Mouse (Mus musculus) left cerebral cortex, adult 11 months (tissue): ENCODE measurements around the gene Mdh1.
A peak's percentile ranks its signal among the peaks of the same experiment; 100 is the strongest.
"Not testable (repeated sequence)": the region's sequence is repeated elsewhere in the genome, so short reads cannot be mapped to it uniquely, and the experiment has no call there.

Experiments
- DNase-seq: peaks from one replicate; pipeline ENCODE4 v3.0.0; 2022; ENCODE audit warnings: low spot score

Gene Mdh1

DNA sequence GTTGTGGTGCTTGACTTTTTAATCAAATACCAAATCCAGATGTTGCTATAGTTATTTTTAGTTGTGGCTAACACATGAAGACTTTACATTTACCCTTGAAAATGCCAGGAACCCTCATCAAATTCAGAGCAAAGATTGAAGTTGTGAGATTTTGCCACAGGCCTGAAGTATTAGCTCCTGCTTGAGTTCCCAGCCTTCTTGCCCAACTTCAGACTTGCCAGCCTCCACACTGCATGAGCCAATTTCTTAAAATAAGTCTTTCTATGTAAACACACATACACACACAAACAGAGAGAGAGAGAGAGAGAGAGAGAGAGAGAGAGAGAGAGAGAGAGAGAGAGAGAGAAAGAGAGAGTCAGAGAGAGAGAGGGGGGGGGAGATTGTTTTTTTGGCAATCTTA lies 26.2 kb downstream of the Mdh1 start:
- DNase-seq = no peak

DNA sequence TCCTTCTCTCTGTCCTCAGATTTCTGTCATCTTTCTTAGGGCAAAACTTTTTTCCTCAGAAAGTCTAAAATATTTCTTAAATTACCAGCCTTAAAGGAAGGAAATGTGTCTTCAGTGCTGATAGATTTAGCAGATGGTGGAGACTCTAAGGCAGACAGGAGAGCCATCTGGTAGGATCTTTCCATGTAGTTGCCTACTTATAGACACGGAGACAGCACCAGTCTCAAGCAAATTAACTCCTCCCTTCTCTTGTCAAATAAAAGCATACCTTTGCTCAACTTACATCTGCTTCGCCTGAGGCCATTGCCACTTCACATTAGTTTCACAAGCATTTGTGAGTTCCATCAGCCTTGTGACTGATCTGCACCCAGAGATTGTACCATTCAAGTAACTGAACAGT lies 27.1 kb downstream of the Mdh1 start:
- DNase-seq = peak; percentile 34

DNA sequence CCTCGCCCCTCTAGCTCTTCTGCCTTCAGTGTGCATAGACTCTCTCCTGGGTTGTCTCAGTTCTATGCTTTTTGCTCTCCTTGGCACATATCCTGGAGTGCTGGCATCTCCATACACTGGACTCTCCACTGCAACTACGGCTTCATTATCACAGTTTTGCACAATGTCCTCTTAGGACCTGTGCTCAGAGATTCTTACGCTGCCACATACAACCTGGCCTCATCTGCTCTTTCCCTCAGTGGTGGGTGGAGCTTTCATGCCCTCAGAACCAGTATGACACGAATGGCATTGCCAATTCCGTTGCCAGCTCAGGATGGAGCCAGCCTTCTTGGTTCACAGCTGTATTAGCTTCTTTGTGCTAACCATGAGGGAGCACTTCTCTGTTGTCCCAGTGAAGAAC lies 29.4 kb downstream of the Mdh1 start:
- DNase-seq = no peak

DNA sequence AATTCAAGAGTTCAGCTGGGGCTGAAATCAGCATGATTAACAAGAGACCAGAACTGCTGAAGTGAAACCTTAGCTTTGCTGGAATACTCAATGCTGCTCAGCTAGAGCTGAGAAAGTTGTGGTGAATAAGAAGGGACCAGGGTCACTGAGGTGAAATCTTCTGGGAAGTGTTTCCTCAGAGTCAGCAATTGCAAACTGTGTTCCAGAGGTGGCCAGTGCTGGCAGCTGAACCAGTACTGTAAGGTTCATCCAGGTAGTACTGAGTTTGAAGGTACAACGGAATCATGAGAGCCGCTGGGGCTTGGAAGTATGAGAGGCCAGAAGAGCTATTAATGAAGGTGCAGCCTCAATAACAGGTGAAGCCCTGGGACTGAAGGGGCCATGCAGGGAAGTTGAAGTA lies 31.5 kb downstream of the Mdh1 start:
- no peak for DNase-seq

DNA sequence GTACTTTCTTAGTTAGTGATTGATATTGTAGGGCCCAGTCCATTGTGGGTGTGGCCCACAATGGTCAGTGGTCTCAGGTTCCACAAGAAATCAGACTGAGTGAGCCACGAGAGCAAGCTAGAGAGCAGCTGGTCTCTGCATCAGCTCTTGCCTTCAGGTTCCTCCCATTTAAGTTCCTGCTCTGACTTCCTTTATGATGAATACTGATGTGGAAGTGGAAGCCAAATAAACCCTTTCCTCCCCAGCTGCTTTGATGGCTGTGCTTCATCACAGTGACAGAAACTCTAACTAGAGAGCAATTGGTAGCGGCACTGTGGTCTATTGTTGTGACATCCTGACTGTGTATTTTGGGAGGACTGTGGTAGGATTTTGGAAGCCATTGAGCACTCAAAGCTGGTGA lies 32.1 kb downstream of the Mdh1 start:
- DNase-seq = no peak

DNA sequence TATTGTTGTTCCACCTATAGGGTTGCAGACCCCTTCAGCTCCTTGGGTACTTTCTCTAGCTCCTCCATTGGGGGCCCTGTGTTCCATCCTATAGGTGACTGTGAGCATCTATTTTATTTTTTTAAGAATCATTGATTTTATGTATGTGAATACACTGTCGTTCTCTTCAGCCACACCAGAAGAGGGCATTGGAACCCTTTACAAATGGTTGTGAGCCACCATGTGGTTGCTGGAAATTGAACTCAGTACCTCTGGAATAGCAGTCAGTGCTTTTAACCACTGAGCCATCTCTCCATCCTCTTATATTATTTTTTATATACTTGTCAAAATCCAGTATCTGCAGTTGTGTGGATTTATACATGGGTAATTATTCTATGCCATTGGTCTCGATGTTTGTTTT lies 41.3 kb downstream of the Mdh1 start:
- DNase-seq = not testable (repeated sequence)

DNA sequence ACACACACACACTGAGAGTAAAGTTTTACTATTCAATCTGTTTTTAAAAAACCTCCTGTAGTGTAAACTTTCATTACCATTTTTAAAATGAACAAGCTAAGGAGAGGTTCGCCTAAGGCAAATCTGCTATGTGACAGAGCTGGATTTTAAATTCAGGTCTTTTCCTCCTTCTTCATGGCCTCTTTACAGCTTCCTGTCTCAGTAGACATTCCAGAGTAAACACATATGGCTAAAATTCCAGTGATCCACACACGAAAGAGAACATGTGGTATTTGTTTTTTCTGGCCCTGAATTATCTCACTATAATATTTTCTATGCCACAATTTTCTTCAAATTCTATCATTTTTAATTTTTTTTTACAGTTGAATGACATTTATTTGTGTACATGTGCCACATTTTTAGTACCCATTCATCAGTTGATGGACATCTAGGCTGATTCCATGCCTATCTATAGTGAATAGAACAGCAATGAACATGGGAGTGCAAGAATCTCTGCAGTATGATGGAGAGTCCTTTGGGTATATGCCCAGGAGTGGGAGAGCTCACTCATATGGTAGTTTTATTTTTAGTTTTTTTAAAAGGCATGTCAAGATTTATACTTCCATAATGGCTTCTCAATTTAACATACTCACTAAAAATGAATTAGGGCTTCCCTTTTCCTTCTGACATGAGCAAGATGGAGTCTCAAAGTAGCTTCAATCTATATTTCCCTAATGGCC lies 43.3 kb downstream of the Mdh1 start:
- DNase-seq = no peak

DNA sequence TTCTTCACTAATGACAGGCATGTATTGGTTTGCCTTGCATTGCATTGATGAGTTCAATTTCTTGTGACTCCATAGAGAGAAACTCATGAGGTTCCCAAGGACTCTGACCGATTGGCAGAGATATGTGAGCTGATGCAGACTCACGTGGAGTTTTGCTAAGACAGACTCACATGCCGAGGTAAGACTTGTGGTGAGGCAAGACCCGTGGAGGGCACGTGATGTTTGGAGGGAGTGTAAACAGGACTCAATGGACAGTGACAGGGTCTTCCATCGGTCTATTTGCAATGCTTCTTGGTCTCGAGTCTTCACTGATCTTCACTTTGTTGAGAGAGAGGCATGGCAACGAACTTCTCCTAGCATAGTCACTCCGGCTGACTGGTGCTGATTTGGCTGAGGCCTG lies 54.4 kb downstream of the Mdh1 start:
- no peak for DNase-seq

DNA sequence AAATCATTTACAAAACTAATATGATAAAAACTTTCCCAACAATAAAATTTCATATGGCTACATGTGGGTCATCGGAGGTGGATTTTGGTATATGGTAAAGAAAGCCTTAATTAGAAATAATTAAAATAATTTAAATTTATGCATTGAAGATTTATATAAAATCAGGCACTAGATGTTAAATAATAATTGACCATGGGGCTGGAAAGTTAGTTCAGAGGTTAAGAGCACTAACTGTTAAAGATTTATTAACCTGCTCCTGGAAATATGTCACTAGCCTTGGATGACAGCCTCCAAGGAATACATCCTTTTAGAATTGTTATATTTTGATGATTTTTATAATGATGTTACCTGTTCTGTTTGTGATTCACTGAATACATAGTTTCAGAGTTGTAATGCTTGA lies 55.8 kb downstream of the Mdh1 start:
- DNase-seq = not testable (repeated sequence)

DNA sequence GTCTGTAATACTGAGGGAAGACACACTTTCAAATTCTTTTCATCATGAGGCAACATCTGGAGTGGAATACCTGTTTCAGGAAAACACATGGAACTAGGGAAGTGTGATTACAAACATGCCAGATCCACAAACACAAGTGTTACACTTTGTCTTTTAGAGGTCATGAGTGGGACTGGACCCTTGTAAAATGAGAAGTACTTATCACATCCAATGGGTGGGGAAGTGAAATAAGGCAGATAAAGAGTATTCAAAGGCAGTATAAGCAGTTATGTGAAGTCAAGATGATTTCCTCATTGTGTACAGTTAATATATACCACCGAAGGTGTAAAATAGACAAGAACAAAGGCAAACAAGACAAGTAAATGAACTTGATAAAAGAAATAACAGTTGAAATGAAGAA lies 61.6 kb downstream of the Mdh1 start:
- DNase-seq = not testable (repeated sequence)

DNA sequence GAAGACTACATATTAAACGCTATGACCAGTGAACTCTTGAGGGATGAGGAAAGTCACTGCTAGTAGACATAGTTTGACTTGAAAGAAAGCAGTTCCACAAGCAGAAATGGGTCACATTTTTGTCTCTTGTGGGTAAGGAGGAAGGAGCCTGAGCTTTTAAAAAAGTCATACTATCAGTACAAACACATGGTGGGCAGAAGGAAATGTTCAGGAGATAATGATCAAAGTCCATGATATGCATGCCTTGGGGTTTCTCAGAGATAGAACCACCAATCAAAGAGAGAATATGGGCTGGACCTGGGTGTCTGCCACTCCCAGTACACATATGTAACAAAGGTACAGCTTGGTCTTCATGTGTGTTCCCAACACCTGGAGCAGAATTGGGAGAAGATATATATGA lies 63.5 kb downstream of the Mdh1 start:
- DNase-seq = not testable (repeated sequence)

DNA sequence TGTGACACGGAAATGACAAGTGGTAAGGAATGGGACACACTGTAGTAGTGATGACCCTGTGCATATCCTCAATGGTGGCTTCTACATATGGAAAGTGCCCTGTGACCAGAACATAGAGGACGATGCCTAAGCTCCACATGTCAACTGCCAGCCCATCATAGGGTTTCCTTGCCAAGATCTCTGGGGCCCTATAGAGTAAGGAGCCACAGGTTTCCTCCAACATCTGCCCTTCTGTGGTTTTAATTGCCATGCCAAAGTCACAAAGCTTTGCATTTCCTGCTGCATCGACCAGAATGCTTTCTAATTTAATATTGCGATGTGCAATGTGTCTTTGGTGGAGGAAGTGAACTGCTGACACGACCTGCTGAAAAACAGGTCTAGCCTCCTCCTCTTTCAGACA lies 65.1 kb downstream of the Mdh1 start:
- DNase-seq = not testable (repeated sequence)
